Mouse (Mus musculus): ENCODE results near the gene Cmc2.
A peak's percentile ranks its signal among the peaks of the same experiment; 100 is the strongest.

GRCm38 (mm10) chr8:116927880-116928279 lies 6.6 kb upstream of the Cmc2 start:
- peak; percentile 56 for TF ChIP-seq CTCF (IDR thresholded peaks at IDR 0.05; ENCODE audit: control insufficient read depth, insufficient read depth, insufficient read length)
- no peak for TF ChIP-seq CEBPB (IDR thresholded peaks at IDR 0.05; ENCODE audit: low read depth)
- TF ChIP-seq MAX (IDR thresholded peaks at IDR 0.05): peak; percentile 22
- TF ChIP-seq USF1 (IDR thresholded peaks at IDR 0.05; ENCODE audit: low read depth): no peak
- no peak for TF ChIP-seq MYOG (IDR thresholded peaks at IDR 0.05; ENCODE audit: control insufficient read depth, extremely low read depth, insufficient read length)
- TF ChIP-seq MYOD1 (IDR thresholded peaks at IDR 0.05; ENCODE audit: control insufficient read depth, insufficient read length, low read depth): no peak
